Mouse (Mus musculus): ENCODE data around the gene Disp2. TPM values are rescaled to one million over a fixed set of nuclear protein-coding genes. Genes with fewer than 3 reads are reported as not detected.

Disp2 gene
- polyA plus RNA-seq, 1 experiment from 2014 or later = 1.2 TPM

GRCm38 (mm10) chr2:118761906-118762783 is 17.4 kb upstream of the Disp2 start, which contains the start of gene Ccdc9b:
TSS of gene Ccdc9b (minus strand) at chr2:118762661.
- DNase-seq (ENCODE audit: low spot score) = peak; percentile 70
- H3K36me3 ChIP-seq (replicated peaks) = no peaks in the 10 kb centered on the region
- peaks cover 38% of the 10 kb centered on the region for H3K4me1 ChIP-seq
- peak within 1 kb of the TSS; percentile 46 for H3K4me3 ChIP-seq
- no peaks in the 10 kb centered on the region for H3K9me3 ChIP-seq
- 7% methylated on average over 29 of the region's 29 CpGs for WGBS
- H3K27me3 ChIP-seq (replicated peaks; ENCODE audit: low read depth, poor library complexity, severe bottlenecking) = peaks cover 73% of the 10 kb centered on the region
- peak within 1 kb of the TSS; percentile 82 for H3K27ac ChIP-seq (replicated peaks)

- WGBS = 13% methylated on average over 10 of the region's 10 CpGs
- Histone ChIP-seq H3K4me1 (peaks cover 34% of the 10 kb centered on the region), H3K4me3 (peak overlapping the region; percentile 46), H3K27me3 (replicated peaks; ENCODE audit: low read depth, poor library complexity, severe bottlenecking) (peaks cover 67% of the 10 kb centered on the region), H3K9me3 (no peaks in the 10 kb centered on the region), H3K36me3 (replicated peaks) (no peaks in the 10 kb centered on the region), H3K27ac (replicated peaks) (peak overlapping the region; percentile 82)
- DNase-seq (ENCODE audit: low spot score) = no peak
Measured at GRCm38 (mm10) chr2:118762784-118763148, 16.8 kb upstream of the Disp2 start.

GRCm38 (mm10) chr2:118763469-118763868 is 16.1 kb upstream of the Disp2 start:
- H3K27me3 ChIP-seq (replicated peaks; ENCODE audit: low read depth, poor library complexity, severe bottlenecking) = peaks cover 60% of the 10 kb centered on the region
- H3K9me3 ChIP-seq = no peaks in the 10 kb centered on the region
- peaks cover 34% of the 10 kb centered on the region for H3K4me1 ChIP-seq
- no peak overlapping the region for H3K4me3 ChIP-seq
- DNase-seq (ENCODE audit: low spot score) = no peak
- no peak overlapping the region for H3K27ac ChIP-seq (replicated peaks)
- 66% methylated on average over 7 of the region's 7 CpGs for WGBS
- no peaks in the 10 kb centered on the region for H3K36me3 ChIP-seq (replicated peaks)

- DNase-seq (ENCODE audit: low spot score) = peak; percentile 67
- no peak overlapping the region for H3K27ac ChIP-seq (replicated peaks)
- H3K4me3 ChIP-seq = 0 out of 2 replicates have a peak overlapping the region, but pooled peaks have one; percentile 1
Measured at GRCm38 (mm10) chr2:118764094-118764831, 15.3 kb upstream of the Disp2 start.

GRCm38 (mm10) chr2:118764875-118765274 is 14.6 kb upstream of the Disp2 start:
- WGBS = 82% methylated on average over 5 of the region's 5 CpGs
- DNase-seq (ENCODE audit: low spot score) = no peak
- Histone ChIP-seq H3K4me3 (no peak overlapping the region), H3K9me3 (no peaks in the 10 kb centered on the region), H3K36me3 (replicated peaks) (no peaks in the 10 kb centered on the region), H3K27me3 (replicated peaks; ENCODE audit: low read depth, poor library complexity, severe bottlenecking) (peaks cover 46% of the 10 kb centered on the region), H3K27ac (replicated peaks) (no peak overlapping the region), H3K4me1 (peaks cover 34% of the 10 kb centered on the region)

More at GRCm38 (mm10) chr2:118764094-118764831, 15.3 kb upstream of the Disp2 start:
- H3K27me3 ChIP-seq (replicated peaks; ENCODE audit: low read depth, poor library complexity, severe bottlenecking) = peaks cover 52% of the 10 kb centered on the region
- H3K36me3 ChIP-seq (replicated peaks) = no peaks in the 10 kb centered on the region
- 24% methylated on average over 11 of the region's 11 CpGs for WGBS
- H3K9me3 ChIP-seq = no peaks in the 10 kb centered on the region
- H3K4me1 ChIP-seq = peaks cover 34% of the 10 kb centered on the region

- Histone ChIP-seq H3K27ac (replicated peaks) (no peak overlapping the region), H3K27me3 (replicated peaks; ENCODE audit: low read depth, poor library complexity, severe bottlenecking) (peaks cover 31% of the 10 kb centered on the region), H3K4me3 (no peak overlapping the region), H3K9me3 (no peaks in the 10 kb centered on the region), H3K36me3 (replicated peaks) (no peaks in the 10 kb centered on the region), H3K4me1 (peaks cover 31% of the 10 kb centered on the region)
- WGBS = 73% methylated on average over 10 of the region's 10 CpGs
- DNase-seq (ENCODE audit: low spot score) = no peak
Measured at GRCm38 (mm10) chr2:118766041-118767033, 13.2 kb upstream of the Disp2 start.

- Histone ChIP-seq H3K36me3 (replicated peaks) (no peaks in the 10 kb centered on the region), H3K27ac (replicated peaks) (no peak within 1 kb of the TSS), H3K4me3 (no peak within 1 kb of the TSS), H3K4me1 (no peaks in the 10 kb centered on the region), H3K9me3 (no peaks in the 10 kb centered on the region), H3K27me3 (replicated peaks; ENCODE audit: low read depth, poor library complexity, severe bottlenecking) (0 out of 2 replicates have a peak, but pooled peaks cover 14% of the 10 kb centered on the region)
- DNase-seq (ENCODE audit: low spot score) = no peak
- 79% methylated on average over 6 of the region's 6 CpGs for WGBS
Measured at GRCm38 (mm10) chr2:118772158-118772874, 7.2 kb upstream of the Disp2 start, which contains the start of gene Phgr1. TSS of gene Phgr1 (plus strand) at chr2:118772769.

GRCm38 (mm10) chr2:118774536-118774935 is 5.0 kb upstream of the Disp2 start:
- no peak overlapping the region for H3K4me3 ChIP-seq
- H3K36me3 ChIP-seq (replicated peaks) = no peaks in the 10 kb centered on the region
- H3K27ac ChIP-seq (replicated peaks) = no peak overlapping the region
- H3K27me3 ChIP-seq (replicated peaks; ENCODE audit: low read depth, poor library complexity, severe bottlenecking) = peaks cover 26% of the 10 kb centered on the region
- H3K9me3 ChIP-seq = no peaks in the 10 kb centered on the region
- no peak for DNase-seq (ENCODE audit: low spot score)
- peaks cover 8% of the 10 kb centered on the region for H3K4me1 ChIP-seq
- WGBS = 92% methylated on average over 2 of the region's 2 CpGs

GRCm38 (mm10) chr2:118775396-118775795 is 4.1 kb upstream of the Disp2 start:
- no peak overlapping the region for H3K4me3 ChIP-seq
- peaks cover 14% of the 10 kb centered on the region for H3K4me1 ChIP-seq
- H3K36me3 ChIP-seq (replicated peaks) = no peaks in the 10 kb centered on the region
- H3K9me3 ChIP-seq = no peaks in the 10 kb centered on the region
- WGBS = 80% methylated on average over 1 of the region's 1 CpGs
- H3K27ac ChIP-seq (replicated peaks) = no peak overlapping the region
- no peak for DNase-seq (ENCODE audit: low spot score)
- H3K27me3 ChIP-seq (replicated peaks; ENCODE audit: low read depth, poor library complexity, severe bottlenecking) = peaks cover 30% of the 10 kb centered on the region

- no peaks in the 10 kb centered on the region for H3K36me3 ChIP-seq (replicated peaks)
- H3K9me3 ChIP-seq = no peaks in the 10 kb centered on the region
- H3K4me3 ChIP-seq = no peak overlapping the region
- 71% methylated on average over 4 of the region's 4 CpGs for WGBS
- H3K27me3 ChIP-seq (replicated peaks; ENCODE audit: low read depth, poor library complexity, severe bottlenecking) = peaks cover 35% of the 10 kb centered on the region
- no peak overlapping the region for H3K27ac ChIP-seq (replicated peaks)
- no peak for DNase-seq (ENCODE audit: low spot score)
- H3K4me1 ChIP-seq = peaks cover 14% of the 10 kb centered on the region
Measured at GRCm38 (mm10) chr2:118775846-118776245, 3.7 kb upstream of the Disp2 start.

GRCm38 (mm10) chr2:118776295-118776694 is 3.2 kb upstream of the Disp2 start:
- DNase-seq (ENCODE audit: low spot score) = no peak

More at GRCm38 (mm10) chr2:118776295-118776694, 3.2 kb upstream of the Disp2 start:
- Histone ChIP-seq H3K36me3 (replicated peaks) (no peaks in the 10 kb centered on the region), H3K4me3 (no peak overlapping the region), H3K4me1 (peaks cover 14% of the 10 kb centered on the region), H3K27me3 (replicated peaks; ENCODE audit: low read depth, poor library complexity, severe bottlenecking) (peaks cover 38% of the 10 kb centered on the region), H3K27ac (replicated peaks) (no peak overlapping the region), H3K9me3 (no peaks in the 10 kb centered on the region)
- WGBS = 70% methylated on average over 2 of the region's 2 CpGs

Data from embryonic facial prominence, embryonic 10.5 days (tissue).